Mouse (Mus musculus) ovary, postnatal 14 days (tissue): ENCODE measurements around the gene Psip1.
"Not testable (repeated sequence)": the region's sequence is repeated elsewhere in the genome, so short reads cannot be mapped to it uniquely, and the experiment has no call there.

ENCODE experiments used
- DNase-seq: peaks from one replicate; pipeline ENCODE4 v3.0.0; 2022; ENCODE audit warnings: low spot score

The Psip1 gene

DNA sequence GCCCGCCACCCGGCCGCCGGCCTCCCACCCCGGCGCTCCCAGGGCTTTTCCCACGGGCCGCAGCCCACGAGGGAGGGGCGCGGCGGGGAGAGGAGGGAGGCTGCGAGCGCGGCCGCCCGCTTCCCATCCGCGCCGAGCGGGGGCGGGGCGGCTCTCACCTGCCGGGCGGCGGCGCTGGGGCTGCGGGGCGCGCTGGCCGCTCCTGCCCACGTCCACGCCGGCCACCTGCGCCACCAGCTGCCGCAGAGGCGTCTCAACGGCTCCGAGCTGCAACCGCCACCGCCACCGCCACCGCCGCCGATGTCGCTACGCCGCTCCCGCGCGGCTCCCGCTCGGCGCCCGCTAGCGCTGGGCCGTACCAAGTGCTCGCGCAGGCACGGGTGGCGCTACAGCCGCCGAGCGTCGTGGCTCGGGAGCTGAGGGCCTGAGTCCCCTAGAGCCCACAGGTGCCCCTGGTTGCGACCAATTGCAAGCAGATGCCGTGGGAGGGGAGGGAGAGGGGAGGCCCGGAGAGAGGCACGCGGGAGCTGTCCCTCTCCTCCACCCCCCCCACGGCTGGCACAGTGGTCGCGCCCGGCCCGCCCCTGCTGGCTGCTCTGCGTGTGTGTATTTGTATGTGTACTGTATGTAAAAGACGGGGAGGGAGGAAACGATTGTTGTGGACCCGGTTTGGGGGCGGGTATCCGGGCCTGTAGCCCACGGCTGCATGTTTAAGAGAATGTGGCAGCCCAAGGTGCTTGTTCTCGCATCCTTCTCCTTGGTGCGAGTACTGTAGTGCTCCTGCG is at the start of gene Psip1:
Gene Psip1 (minus strand): TSS at position 343 of the 785 bp plus-strand sequence.
- peak; percentile 81 for DNase-seq

DNA sequence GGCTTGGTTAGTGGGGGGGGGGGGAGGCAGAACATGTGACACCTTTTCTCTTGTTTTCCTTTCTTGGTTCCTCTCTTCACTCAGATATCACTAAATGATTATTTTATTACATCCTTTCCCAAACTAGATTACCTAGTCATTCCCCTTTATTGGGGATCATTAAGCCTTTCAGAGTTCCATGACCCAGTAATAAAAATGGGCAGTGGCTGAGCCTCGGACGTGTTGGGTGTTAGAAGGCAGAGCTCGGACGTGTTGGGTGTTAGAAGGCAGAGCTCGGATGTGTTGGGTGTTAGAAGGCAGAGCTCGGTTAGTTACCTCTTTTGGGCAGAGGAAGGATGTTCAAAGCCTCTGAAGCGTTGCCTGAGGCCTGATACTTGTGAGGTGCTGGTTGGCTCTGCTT is 47.8 kb upstream of the Psip1 start:
- no peak for DNase-seq

DNA sequence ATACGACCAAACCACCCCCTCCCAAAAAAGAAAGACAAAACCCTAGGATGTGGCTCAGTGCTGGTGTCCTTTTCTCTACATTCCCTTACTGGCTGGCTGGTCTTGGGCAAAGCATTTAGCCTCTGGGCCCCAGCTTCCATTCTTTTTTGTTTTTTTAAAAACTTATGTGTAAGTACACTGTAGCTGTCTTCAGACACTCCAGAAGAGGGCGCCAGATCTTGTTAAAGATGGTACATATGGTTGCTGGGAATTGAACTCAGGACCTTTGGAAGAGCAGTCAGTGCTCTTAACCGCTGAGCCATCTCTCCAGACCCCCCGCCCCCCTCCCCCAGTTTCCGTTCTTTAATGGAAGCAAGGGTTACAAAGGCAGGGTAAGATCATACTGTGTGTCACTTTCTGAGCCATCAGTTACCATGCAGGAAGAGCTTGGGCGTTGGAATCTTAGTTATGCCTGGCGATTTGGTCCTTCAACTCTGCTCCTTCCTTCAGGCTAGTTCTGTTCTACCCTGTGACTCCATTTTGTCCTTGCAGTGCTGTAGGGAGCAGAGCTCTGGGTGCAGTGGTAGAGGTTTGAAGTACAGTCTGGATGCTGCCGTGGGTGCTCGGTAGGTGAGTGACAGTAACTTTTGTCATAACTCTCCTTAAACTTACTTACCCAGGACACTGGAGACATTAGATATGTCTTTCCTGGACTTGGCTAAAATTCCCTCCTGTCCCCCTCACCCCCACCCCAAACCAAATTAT is 47.1 kb upstream of the Psip1 start:
- DNase-seq, result no peak

- not testable (repeated sequence) for DNase-seq
These were observed 43.8 kb upstream of the Psip1 start for GRCm38 (mm10) chr4:83530060-83530459.

DNA sequence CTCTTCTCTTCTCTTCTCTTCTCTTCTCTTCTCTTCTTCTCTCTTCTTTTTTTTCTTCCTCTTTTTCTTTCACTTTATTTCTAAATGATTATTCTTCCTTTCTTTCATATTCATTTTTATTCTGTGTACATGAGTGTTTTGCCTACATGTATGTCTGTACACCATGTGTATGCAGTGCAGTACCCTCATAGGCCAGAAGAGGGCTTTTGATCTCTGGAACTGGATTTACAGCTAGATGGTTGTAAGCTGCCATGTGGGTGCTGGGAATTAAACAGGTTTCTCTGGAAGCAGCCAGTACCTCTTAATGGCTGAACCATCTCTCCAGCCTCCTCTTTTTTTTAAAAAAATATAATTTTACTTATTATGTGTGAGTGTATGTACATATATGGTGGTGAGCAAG is 41.7 kb upstream of the Psip1 start:
- no peak for DNase-seq

DNA sequence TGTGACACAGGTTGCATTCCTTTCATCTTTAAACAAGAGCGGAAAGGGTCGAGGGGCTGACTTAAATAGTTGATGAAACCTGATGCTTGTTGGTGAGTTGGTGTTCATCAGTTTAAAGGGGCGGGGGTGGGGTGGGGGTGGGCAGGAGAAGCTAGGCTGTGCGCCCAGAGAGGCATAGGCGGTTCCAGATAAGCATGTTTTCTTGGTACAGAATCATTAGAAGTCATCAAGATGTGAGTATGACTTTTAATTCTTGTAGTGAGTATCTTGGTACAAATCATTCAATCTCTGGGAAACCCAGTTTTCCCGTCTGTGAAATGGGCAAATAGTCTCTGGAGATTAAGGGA is 40.7 kb upstream of the Psip1 start:
- no peak for DNase-seq

DNA sequence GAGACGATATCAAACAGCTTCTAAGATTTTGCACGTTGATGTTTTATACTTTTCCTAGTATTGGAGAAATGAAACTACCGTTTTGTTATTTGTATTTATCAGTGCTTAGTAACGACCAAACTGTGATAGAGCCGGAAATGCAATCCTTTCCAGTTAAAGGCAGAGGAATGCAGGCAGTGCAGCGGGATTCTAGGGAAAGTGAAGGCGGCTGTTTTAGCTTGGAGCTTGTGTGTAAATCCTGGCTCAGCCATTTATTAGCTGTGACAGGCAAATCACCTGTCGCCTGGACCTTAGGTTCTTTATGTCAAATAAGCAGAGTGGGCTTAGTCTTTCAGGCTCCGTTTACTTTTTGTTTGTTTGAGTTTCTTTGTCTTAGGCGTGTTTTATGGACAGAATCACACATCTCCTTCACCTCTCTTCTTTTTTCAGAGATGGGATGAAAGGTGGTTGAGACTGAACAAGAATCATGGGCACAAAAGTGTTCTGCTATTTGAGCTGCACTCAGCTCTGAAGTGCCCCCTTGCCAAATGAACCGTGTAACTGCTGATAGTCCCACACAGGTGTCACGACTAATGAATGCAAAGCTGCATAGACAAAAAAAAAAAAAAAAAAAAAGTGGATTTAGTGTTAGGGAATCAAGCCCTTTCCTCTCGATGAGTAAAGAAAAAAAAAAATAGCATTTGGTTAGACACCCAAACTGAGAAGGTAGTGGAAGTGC is 40.2 kb upstream of the Psip1 start:
- DNase-seq, result no peak

GRCm38 (mm10) chr4:83525690-83526055 is 39.4 kb upstream of the Psip1 start:
- DNase-seq, result no peak

DNA sequence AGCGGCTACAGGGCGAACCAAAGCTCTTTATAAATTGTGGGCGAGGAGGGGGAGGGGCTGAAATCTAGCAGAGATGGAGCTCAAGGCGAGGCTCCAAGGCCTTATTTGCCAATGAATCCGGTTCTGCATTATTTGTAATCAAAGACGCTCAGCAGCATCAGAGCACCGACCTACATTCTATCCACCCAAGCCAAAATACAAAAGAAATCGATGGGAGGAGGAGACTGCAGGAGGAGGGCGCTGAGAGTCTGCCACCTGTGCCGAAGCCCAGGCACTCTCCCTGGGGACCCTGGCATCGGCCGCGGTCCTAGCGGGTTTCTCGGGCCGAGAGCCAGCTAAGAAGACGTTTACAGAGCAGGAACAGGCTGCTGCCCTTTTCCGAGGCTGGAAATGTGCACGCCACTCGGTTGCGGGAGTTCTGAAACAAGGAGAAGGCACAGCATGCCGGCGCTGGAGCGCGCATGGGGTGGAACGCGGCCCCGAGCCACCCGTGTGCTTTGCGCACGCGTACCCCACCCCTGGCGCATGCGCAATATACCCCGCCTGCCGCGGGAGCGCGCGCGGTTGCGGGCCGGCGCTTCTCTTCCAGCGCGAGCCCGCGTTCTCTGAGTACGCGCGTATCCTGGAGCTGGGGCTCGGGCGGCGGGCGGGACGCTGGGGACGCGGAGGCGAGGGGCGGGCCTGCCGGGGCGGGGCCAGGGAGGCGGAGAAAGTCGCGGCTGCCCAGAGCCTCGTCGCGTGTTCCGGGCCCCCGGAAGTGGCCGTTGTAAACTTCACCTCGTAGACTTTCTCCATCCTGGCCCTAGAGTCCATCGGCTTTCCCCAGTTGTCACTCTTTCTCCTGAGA is 38.8 kb upstream of the Psip1 start, which contains the start of gene Ccdc171:
Gene Ccdc171 (plus strand): TSS at position 703 of the 847 bp plus-strand sequence.
- DNase-seq, result peak; percentile 93

GRCm38 (mm10) chr4:83524456-83524842 is 38.2 kb upstream of the Psip1 start:
- no peak for DNase-seq

DNA sequence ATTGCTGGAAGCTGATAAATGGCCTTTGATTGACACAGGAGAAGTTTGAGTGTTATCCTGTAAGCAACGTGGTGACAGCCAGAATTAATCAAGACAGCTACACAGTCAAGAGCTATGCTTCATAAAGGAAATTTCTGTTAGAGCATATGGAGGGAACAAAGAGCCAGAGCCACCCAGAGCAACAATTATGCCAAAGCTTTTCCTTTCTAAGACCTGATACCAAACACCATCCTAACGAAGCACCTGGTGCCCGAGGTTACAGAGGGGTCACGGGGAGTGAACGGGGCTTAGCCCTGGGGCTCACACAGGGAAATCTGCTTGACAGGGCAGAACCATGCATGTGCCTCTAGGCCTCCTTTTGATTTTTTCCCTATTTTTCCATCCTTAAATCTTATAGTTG is 35.8 kb upstream of the Psip1 start:
- no peak for DNase-seq

DNA sequence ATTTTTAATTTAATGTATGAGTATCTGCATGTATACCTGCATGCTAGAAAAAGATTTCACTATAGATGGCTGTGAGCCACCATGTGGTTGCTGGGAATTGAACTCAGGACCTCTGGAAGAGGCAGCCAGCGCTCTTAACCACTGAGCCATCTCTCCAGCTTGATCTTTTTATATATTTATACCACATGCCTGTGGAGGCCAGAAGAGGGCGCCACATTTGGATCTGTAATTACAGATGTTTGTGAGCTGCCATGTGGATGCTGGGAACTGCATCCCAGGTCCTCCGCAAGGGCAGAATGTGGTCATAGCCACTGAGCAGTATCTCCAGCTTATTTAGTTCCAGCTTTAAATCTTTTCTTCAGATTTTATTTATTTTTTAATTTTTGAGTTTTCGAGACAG is 34.0 kb upstream of the Psip1 start:
- DNase-seq, result no peak

DNA sequence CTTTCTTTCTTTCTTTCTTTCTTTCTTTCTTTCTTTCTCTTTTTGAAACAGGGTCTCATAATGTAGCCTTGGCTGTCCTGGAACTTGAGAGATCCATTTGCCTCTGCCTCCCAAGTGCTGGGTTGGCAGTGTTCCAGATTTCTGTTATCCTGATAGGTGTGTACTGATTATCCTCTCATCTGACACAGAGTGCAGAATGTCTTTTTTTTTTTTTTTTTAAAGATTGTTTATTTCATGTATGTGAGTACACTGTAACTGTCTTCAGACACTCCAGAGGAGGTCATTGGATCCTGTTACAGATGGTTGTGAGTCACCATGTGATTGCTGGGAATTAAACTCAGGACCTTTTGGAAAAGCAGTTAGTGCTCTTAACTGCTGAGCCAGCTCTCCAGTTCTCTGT is 33.5 kb upstream of the Psip1 start:
- DNase-seq, result no peak

DNA sequence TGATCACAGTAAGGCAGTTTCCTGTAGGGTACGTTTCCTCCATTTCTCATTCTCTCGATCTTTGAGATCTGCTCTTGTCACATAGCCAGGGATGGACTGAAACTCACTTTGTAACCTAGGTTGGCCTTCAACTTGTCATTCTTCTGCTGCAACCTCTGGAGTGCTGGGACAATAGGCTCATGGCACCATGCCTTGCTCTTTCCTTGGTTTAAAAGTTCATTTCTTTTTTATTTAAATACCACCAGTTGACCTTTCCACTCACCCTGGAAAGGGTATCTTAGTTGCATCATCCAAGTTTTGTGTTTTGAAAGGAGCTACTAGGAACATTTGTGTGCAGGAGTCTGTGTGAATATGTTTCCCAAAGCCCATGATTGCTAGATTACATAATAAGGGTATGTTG is 32.9 kb upstream of the Psip1 start:
- no peak for DNase-seq

DNA sequence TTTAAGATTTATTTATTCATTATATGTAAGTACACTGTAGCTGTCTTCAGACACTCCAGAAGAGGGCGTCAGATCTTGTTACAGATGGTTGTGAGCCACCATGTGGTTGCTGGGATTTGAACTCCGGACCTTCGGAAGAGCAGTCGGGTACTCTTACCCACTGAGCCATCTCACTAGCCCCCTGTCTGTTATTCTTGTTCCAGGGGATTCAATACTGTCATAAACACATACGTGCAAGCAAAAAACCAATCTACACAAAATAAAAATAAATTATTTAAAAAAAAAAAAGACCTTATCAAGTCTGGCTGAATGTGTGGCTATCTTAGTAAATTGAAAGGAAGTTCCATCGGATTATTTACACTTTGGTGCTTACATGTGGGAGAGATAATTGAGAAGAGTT is 29.9 kb upstream of the Psip1 start:
- not testable (repeated sequence) for DNase-seq

- DNase-seq, result no peak
These were observed 28.9 kb upstream of the Psip1 start for GRCm38 (mm10) chr4:83514976-83515669.

DNA sequence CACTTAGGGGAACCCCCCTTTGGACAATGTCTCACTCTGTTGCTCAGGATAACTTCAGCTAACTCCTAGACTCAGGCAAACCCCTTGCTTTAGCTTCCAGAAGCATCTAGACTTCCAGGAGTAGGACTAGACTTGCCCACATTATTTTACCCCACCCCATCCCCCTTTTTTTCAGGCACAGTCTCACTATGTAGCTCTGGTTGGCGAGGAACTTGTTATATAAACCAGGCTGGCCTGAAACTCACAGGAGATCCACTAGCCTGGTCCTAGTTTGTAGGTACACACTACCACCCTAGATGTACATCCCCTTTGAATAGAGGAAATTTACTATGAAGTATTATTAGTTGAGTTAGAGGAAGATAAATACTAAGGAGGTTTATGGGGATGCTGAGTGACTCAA is 27.9 kb upstream of the Psip1 start:
- no peak for DNase-seq

DNA sequence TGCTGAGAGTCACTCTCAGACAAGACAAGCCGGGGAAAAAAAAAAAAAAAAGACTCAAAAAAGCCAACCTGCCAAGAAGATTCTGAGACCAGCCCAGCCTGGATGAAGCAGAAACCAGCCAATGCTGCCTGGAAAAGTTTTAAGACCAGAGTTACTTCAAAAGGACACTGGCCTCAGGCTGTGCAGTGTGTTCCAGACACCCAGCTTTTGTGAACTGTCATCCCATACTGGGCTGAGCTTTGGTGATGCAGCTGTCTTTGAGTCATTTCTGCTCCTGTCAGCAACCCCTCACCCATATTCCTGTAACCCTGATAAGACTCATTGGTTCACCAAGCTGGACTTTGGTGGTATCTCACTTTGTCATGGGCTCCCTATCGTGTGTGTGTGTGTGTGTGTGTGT is 26.4 kb upstream of the Psip1 start:
- DNase-seq, result no peak

DNA sequence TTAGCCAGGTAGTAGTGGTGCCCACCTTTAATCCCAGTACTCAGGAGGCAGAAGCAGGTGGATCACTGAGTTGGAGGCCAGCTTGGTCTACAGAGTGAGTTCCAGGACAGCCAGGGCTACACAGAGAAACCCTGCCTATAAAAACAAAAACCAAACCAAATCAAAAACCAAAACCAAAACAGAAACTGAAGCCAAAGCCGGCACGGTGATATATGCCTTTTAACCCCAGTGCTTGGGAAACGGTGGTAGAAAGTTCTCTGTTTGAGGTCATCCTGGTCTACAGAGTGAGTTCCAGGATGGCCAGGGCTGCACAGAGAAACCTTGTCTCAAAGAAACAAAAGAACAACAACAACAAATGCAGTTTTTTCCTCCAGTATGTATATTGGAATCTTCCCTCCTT is 26.0 kb upstream of the Psip1 start:
- DNase-seq, result no peak

DNA sequence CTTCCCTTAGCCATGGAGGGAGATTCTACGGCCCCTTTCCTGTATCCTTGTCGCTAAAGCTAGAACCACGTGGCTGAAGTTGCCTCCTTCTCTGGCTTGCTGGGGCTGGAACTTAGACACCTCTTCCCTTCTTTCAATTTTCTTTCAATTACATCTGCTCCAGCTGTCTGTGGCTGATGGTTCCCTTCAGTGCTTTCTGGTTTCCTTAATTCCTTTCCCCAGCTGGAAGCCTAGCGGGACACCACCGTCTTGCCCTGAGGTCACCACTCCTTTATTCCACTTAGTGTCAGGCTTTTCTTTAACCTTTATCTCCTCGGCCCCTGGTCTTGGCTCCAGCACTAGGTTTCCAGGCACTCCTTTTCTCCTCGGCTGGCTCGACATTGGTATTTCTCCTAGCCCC is 24.8 kb upstream of the Psip1 start:
- DNase-seq, result no peak

GRCm38 (mm10) chr4:83509600-83509999 is 23.3 kb upstream of the Psip1 start:
- no peak for DNase-seq

DNA sequence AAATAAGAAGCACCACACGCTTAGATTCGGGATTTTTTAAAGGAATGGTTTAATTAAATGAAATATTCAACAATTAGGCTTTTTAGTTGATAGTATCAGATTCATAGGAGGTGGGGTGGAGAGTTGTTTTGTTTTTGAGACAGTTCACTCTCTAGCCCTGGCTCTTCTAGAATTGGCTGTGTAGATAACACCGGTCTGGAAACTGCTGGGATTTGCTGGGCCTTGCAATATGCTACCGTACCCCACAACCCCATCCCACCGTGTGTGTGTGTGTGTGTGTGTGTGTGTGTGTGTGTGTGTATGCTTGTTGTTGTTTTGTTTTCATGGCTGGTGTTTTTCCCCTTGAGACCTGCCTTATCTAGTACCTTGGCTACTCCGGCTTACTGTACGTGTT is 14.8 kb upstream of the Psip1 start:
- DNase-seq, result no peak
